Mouse (Mus musculus): ENCODE results near the gene 6030452D12Rik. TPM values are rescaled to one million over a fixed set of nuclear protein-coding genes. Genes with fewer than 3 reads are reported as not detected.

6030452D12Rik gene
- total RNA-seq, 2 experiments from 2014 or later, result not detected

GRCm38 (mm10) chr8:106515946-106516479, 15.7 kb downstream of the 6030452D12Rik start:
- no peak for DNase-seq
- intact Hi-C loops (cut with DNase I), result no loop called here

- no peak for DNase-seq
- intact Hi-C loops (cut with DNase I), result no loop called here
Measured at GRCm38 (mm10) chr8:106516581-106516980, 16.3 kb downstream of the 6030452D12Rik start.

- DNase-seq, result no peak
- intact Hi-C loops (cut with DNase I), result no loop called here
Measured at GRCm38 (mm10) chr8:106518763-106519162, 18.4 kb downstream of the 6030452D12Rik start.

- intact Hi-C loops (cut with DNase I), result no loop called here
- no peak for DNase-seq
Measured at GRCm38 (mm10) chr8:106520578-106520977, 20.3 kb downstream of the 6030452D12Rik start.

GRCm38 (mm10) chr8:106521845-106522244, 21.5 kb downstream of the 6030452D12Rik start:
- intact Hi-C loops (cut with DNase I), result no loop called here
- no peak for DNase-seq

- intact Hi-C loops (cut with DNase I), result no loop called here
- no peak for DNase-seq
Measured at GRCm38 (mm10) chr8:106526725-106527124, 26.4 kb downstream of the 6030452D12Rik start.

GRCm38 (mm10) chr8:106527241-106528036, 27.1 kb downstream of the 6030452D12Rik start:
- DNase-seq, result no peak
- intact Hi-C loops (cut with DNase I), result no loop called here

- DNase-seq, result no peak
- intact Hi-C loops (cut with DNase I), result no loop called here
Measured at GRCm38 (mm10) chr8:106528596-106529249, 28.4 kb downstream of the 6030452D12Rik start.

- intact Hi-C loops (cut with DNase I), result no loop called here
Measured at GRCm38 (mm10) chr8:106529885-106530482, 29.7 kb downstream of the 6030452D12Rik start.

GRCm38 (mm10) chr8:106530566-106530965, 30.2 kb downstream of the 6030452D12Rik start:
- intact Hi-C loops (cut with DNase I), result no loop called here

More at GRCm38 (mm10) chr8:106529885-106530482, 29.7 kb downstream of the 6030452D12Rik start:
- DNase-seq, result no peak

GRCm38 (mm10) chr8:106533709-106534108, 33.4 kb downstream of the 6030452D12Rik start:
- intact Hi-C loops (cut with DNase I), result loop anchor here (2.0 kb wide), 1 partner anchor 101 kb away; no protein-coding TSS in a partner anchor

More at GRCm38 (mm10) chr8:106530566-106530965, 30.2 kb downstream of the 6030452D12Rik start:
- DNase-seq, result no peak

GRCm38 (mm10) chr8:106534449-106534848, 34.1 kb downstream of the 6030452D12Rik start:
- DNase-seq, result no peak
- intact Hi-C loops (cut with DNase I), result loop anchor here (2.0 kb wide), 1 partner anchor 102 kb away; no protein-coding TSS in a partner anchor

More at GRCm38 (mm10) chr8:106533709-106534108, 33.4 kb downstream of the 6030452D12Rik start:
- DNase-seq, result no peak

- DNase-seq, result no peak
- intact Hi-C loops (cut with DNase I), result loop anchor here (2.0 kb wide), 1 partner anchor 103 kb away; no protein-coding TSS in a partner anchor
Measured at GRCm38 (mm10) chr8:106535448-106535847, 35.1 kb downstream of the 6030452D12Rik start.

- intact Hi-C loops (cut with DNase I), result no loop called here
- DNase-seq, result no peak
Measured at GRCm38 (mm10) chr8:106539193-106539592, 38.9 kb downstream of the 6030452D12Rik start.

GRCm38 (mm10) chr8:106541002-106541401, 40.7 kb downstream of the 6030452D12Rik start:
- no peak for DNase-seq
- intact Hi-C loops (cut with DNase I), result no loop called here

- intact Hi-C loops (cut with DNase I), result no loop called here
- DNase-seq, result no peak
Measured at GRCm38 (mm10) chr8:106543043-106543442, 42.7 kb downstream of the 6030452D12Rik start.

- intact Hi-C loops (cut with DNase I), result no loop called here
Measured at GRCm38 (mm10) chr8:106545149-106545548, 44.8 kb downstream of the 6030452D12Rik start.

GRCm38 (mm10) chr8:106546746-106547145, 46.4 kb downstream of the 6030452D12Rik start:
- intact Hi-C loops (cut with DNase I), result no loop called here
- DNase-seq, result no peak

More at GRCm38 (mm10) chr8:106545149-106545548, 44.8 kb downstream of the 6030452D12Rik start:
- DNase-seq, result no peak

- no peak for DNase-seq
- intact Hi-C loops (cut with DNase I), result no loop called here
Measured at GRCm38 (mm10) chr8:106548366-106548936, 48.1 kb downstream of the 6030452D12Rik start.

GRCm38 (mm10) chr8:106550906-106551305, 50.6 kb downstream of the 6030452D12Rik start:
- DNase-seq, result no peak
- intact Hi-C loops (cut with DNase I), result no loop called here
